Mouse (Mus musculus) cerebellum, postnatal 25 days (tissue): Measurements from ENCODE around the gene Stk4.
"Not testable (repeated sequence)": the region's sequence is repeated elsewhere in the genome, so short reads cannot be mapped to it uniquely, and the experiment has no call there.

Experiments used
- DNase-seq, 2 experiments: peaks; one replicate each; pipeline ENCODE4 v3.0.0; 2021; ENCODE audit warnings: mixed read lengths in 2 of 2

Stk4 gene

DNA sequence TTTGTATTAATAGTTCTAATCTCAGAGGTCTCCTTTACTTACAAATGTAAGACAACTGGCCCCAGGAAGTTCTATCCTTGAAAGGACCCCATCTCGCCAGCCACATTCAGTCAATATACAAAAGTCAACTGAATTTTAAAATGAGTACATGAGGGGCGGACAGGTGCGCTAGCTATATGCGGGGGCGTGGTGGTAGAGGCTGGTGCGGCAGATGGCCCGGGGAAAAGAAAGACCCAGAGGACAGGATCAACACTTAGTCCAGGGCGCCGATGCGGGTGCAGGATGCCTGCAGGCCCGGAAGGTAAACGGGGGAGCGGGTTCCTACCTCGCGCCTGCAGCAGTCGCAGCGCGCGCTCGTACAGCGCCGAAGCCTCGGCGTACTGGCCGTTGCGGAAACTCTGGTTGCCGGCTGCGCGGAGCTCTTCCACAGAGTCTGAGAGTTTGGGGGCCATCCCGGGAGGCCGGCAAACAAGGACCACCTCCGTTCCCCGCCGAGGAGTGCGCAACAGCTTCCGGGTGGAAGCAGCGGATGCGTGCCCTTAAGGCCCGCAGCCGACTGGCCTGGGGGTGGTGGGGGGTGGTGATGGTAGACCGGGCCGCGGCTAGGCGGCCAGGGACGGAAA lies at the start of gene Stk4:
TSS of gene Stk4 (plus strand) at position 181 of the 623 bp plus-strand sequence.
- no peak for DNase-seq

DNA sequence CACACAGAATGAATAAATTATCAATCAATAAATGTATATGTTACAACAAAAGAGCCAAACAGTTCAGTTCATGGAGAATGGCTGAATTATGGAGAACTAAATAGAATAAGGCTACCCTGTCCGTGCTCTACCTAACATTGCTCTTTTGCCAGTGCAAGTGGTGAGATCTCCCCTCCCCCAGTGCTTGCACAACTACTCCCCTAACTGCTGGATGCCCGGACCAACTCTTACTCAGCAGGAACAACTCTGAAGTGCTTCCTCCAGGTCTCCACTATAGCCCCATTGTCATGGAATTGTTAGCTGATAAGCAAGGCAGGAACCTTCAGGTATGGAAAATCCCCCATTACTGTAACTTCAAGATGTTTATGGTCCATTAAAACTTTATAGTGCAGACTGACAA lies 48.0 kb upstream of the Stk4 start:
- DNase-seq = no peak

DNA sequence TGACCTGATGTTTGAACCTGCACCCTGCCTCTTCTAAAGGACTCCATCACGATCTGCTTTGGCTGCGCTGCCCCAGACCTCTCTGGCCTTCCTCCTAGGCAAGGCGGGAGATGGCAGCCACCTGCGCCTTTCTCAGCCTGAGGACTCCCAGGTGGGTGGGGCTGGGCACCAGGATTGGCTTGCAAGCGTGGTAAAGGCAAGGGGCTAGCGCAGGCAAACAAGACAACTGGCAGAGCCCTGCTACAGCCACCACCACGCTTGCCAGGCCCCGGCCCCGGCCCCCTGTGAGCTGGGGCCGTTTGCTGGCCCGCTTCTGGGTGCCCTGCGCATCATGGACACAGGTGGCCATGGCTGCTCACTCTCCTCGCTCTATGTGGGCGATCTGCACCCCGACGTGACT lies 45.0 kb upstream of the Stk4 start, which contains the start of gene Pabpc1l:
TSS of gene Pabpc1l (plus strand) at position 301 of the 400 bp plus-strand sequence.
- no peak for DNase-seq

DNA sequence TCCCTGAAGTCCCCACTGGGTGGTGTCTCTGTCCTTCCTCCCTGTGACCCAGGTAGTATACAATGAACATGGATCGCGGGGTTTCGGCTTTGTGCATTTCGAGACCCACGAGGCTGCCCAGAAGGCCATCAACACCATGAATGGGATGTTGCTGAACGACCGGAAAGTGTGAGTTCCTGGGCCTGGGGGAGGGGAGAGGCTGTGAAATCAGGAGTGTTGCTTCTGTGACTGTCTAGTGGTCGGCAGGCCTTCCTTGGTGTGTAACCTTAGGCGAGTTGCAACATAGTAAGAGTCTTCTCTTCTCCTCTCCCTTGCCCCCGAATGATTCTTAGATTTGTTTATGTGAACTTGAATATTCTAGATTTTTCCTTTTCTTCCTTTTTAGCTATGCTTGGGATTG lies 39.0 kb upstream of the Stk4 start:
- no peak for DNase-seq

DNA sequence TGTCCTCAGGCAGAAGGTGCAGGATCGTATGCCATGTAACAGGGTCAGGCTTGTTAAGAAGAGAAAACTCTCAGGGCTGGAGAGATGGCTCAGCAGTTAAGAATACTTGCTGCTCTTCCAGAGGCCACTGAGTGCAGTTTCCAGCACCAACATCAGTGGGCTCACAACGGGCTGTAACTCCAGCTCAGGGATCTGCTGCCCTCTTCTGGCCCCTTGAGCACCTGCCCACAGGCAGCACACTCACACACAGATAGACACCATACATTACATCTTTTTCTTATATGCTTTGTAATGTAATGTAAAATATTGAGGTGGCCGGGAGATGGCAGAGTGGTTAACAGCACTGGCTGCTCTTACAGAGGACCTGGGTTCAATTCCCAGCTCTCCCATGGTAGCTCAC lies 37.1 kb upstream of the Stk4 start:
- no peak for DNase-seq

DNA sequence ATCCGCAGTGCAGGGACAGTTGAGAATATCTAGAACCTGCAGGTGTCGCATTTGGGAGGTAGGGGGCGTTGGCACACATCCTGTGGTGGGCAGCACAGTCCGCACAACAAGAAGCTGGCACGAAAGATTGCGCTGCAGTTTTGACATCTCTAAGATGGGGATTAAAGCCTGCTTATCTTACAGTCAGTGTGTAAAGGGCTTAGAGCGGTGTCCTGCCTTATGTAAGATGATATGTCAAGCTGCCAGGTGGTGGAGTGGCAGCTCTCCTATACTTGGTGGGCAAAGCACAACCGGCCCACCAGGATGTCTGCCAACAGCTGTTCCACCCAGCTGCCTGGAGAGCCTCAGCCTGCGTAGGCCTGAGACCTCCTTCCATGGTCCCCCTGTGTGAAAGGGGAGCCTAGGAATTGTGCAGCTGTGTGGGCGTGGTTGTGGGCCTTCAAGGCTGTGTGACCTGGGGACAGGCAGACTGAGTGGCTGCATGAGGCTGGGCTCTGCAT lies 33.6 kb upstream of the Stk4 start:
- no peak for DNase-seq

DNA sequence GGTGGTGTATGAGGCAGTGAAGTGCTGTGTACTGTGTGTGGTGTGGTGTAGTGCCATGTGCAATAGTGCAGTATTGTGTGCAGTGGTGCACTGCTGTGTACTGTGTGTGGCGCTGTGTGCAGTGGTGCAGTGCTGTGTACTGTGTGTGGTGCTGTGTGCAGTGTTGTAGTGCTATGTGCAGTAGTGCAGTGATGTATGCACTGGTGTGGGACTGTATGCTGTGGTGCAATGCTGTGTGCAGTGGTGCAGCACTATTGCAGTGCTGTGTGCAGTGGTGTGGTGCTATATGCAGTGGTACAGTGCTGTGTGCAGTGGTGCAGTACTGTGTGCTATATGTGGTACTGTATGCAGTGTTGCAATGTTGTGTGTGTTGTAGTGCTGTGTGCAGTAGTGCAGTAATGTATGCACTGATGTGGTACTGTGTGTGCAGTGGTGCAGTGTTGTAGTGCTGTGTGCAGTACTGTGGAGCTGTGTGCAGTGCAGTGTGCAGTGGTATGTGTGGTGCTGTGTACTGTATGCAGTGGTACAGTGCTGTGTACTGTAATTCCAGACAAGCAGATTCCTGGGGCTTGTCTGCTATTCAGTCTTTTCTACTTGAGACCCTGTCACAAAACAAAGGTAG lies 31.6 kb upstream of the Stk4 start:
- DNase-seq = no peak

DNA sequence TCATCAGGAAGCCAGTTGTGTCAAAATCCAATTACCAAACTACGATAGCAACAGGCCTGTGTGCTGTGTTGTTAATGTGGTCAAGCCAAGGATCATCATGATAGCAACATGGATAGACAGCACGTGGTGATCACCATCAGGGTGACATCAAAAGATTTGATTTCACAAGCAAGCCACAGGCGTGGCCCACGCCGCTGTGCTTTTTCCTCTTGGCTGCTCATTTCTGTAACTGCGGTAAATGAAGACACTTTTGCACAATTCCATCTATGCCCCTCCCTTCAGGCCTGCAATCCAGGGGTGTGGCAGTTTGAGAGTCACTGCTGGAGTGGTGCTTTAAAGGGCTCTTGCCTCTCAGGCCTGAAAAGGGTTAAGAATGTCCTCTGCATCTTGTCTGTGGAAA lies 29.2 kb upstream of the Stk4 start:
- no peak for DNase-seq

DNA sequence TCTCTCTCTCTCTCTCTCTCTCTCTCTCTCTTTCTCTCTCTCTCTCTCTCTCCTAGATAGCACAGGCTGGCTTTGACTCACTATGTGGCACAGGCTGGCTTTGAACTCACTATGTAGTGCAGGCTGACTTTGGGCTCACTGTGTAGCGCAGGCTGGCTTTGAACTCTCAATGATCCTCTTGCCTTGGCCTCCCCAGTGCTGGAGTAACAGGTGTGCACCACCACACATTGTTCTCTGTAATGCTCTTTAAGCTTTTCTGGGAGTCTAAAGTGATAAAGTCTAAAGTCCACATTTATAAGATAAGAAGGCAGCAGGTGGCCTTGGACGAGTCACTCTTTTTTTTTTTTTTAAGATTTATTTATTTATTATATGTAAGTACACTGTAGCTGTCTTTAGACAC lies 28.6 kb upstream of the Stk4 start:
- DNase-seq = no peak

DNA sequence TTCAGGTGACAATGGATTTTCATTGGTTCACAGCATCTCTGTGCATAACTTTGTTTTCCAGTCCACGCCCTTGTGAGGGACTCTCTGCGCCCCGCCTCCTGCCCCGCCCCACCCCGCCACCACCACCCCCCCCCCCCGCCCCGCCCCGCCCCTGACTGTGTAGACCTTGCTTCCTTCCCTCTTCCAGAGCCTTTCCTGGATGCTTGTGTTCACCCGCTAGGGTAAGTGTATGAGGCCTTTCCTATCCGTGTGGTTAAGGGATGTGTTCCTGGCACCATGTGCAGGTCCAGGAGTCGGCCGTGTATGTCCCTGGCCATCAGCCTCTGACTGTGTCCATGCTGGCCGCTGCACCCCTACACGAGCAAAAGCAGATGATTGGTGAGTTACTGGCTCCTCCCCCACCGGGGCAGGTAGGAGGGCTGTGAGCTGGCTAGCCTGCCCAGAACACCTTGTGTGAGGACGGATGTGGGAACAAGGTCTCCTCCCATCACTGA lies 22.9 kb upstream of the Stk4 start:
- peak; percentile 79 to 81 for DNase-seq

DNA sequence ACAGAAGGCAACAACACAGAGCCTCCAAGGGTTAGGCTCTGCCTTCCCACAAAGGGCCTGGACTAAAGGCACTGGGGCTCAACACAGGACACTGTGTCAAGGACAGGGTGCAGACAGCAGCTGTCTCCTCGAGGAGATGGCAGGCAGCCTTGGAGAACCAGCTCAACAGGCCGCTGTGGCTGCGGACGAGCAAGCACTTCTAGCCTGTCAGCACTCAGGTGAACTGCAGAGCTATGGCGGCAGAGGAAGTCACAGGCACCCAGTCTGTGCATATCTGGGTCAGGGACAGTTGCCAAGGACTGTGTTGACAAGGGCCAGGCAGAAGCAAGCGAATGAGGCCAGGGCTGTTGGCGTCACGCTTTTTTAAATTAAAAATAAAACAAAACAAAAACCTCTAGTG lies 16.4 kb upstream of the Stk4 start:
- peak; percentile 77 to 88 for DNase-seq

DNA sequence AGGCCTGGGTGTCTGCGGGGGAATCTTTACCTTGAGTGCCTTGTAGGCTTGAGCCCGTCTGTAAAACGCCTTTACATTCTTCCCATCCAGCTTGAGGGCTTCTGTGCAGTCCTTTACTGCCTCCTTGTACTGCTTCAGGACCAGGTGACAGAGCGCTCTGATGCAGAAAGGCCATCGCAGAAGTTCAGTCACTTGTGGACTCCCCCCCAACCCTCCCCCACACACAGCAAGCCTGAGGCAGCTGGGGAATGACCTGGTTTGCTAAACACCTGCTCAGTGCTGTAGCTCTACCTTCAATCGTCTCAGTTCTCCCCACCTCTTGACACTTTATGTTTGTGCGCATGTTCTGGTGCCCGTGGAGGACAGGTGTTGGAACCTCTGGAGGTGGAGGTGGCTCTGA lies 15.5 kb upstream of the Stk4 start:
- peak in 1 of 2 experiments; percentile 29 for DNase-seq

DNA sequence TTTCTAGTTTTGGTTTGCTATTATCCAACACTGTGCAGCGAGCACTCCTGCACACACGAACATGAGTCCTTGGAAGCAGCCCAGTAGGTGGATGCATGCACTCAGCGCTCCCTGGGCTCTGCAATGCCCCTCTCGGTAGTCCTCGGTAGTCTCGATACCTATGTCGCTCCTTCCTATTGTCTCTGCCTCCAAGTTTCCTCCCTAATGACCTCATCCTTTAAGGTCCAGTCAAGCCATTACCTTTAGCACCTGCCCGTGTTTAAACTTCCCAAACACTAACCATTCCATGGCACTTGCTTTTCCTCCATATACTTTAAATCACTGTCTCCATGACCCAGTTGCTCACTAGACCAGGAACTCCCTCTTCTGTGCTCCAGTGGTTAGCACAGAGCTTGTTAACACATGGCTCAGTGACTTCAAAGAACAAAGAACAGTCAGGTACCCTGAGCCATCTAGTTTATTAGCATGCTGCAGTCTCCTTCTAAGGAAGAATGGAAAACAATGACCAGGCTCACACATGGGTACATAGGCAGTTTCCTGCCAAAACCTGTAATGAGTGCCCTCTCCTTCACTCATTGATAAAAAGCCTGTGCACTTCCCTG lies 10.4 kb upstream of the Stk4 start:
- no peak for DNase-seq

DNA sequence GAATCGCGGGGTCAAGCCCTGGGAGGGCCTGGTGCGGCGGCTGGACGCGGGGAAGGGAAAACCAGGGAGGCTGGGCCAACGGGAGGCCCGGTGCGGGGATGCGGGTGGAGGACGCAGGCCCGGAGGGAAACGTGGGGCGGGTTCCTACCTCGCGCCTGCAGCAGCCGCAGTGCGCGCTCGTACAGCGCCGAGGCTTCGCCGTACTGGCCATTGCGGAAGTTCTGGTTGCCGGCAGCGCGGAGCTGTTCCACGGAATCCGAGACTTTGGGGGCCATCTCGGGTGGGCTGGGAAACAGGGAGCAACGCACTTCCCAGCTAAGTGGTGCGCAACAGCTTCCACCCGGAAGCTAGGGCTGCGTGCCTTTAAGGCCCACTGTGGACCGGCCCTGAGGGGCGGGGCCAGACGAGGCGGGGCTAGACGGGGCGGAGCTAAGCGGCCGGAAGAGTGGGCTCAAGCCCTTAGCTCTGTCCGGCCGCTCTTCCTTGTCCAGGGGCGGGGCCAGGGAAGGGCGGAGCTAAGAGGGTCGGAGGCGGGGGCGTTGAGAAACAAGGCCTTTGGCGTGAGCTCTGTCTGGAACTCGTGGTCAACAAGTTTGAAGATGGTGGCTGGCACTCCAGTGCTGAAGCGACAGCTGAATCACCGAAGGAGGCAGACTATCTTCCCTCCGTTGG lies 779 bp downstream of the Stk4 start, which contains the start of gene Tomm34:
TSS of gene Tomm34 (minus strand) at position 405 of the 672 bp plus-strand sequence.
- peak; percentile 95 to 98 for DNase-seq

DNA sequence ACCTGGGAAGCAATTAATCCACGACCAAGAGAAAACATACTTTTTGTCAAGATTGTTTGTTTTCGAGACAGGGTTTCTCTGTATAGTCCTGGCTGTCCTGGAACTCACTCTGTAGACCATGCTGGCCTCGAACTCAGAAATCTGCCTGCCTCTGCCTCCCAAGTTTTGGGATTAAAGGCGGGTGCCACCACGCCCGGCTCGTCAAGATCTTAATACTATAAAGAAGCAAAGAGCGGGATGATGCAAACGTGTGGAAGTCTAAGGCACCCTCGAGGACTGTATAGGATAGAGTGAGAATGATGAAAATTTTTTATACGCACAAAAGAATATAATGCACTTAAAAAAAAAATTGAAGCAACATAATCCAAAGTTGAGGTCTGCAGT lies 1.3 kb downstream of the Stk4 start:
- DNase-seq = not testable (repeated sequence)

DNA sequence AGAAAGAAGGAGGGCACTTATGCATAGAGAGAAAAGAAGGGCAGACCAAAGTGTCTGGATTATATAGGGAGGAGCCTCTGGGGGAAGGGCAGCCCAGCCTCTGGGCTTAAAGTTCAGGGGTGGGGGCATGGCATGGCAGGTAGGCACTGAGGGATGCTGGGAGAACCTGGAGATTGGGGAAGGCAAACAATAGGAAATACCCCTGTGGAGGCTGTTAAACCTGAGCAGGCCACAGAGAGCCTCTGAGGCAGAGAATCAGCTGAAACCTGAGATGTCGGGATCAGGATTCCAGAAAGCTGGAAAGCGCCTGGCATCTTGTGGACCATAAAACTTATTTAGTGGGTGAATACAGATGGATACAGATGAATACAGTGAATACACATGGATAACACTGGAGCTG lies 2.0 kb downstream of the Stk4 start:
- DNase-seq = no peak

DNA sequence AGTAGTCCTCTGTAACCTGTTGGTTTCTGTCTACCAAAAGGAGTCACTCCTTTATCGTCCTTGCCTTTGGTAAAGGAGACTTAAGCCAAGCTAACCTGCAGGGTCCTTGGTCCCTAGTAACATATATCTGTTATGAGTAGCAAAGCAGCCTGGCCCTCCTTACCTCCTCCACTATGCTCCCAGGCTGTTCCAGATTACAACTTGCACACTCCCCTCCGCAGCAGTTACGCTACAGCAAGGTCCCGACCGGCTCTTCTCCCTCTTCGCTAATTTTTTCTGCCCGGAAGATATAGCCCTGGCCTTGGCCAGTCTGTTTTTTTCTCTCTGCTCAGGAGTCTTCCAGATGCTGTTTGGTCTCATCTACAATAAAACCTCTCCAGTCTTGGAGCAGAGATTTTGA lies 3.0 kb downstream of the Stk4 start:
- no peak for DNase-seq

DNA sequence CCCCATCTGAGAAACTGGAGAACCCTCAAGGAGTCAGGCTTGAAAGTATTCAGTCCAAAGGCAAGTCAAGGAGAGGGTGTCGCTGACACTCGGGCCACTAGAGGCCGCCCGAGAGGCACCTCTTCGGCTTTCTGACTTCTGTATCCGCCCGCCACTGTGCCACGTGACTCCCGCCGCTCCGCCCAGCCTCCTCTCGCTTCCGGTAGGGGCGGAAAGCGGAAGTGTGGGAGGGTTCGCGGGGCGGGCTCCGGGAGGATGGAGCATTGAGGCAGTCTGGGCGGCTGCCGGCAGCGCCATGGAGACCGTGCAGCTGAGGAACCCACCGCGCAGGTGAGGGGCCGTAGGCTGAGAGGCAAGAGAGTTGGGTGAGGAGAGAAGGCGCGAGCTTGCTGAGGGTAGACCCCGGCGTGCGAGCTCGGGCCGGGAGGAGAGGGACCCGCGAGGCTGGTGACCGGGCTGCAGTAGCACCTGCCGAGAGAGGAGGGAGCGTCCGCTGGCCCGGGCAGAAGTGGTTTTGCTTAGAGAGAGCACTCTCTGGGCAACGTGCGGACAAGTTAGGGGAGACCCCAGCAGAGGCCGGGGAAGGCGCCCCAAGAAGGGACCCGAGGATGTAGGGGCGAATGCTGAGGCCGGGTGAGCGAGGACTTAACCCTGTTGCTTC lies 3.9 kb downstream of the Stk4 start:
- peak; percentile 97 to 98 for DNase-seq

DNA sequence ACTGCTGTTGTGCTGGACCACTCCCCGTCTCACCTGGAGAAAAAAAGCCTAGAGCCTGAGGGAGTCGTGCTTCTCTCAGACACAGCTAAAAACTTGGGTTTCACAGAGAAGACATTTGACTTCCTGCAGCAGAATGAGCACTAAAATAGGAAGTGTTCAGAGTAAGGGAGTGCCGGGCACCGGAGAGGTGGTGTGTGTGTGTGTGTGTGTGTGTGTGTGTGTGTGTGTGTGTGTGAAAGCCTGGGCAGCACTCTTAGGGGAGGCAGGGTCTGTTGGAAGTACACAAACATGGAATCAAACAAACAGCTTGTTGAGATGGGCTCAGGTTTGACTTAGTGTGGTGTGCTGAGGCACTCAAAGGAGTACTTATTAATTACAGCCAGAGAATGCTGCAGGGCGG lies 5.0 kb downstream of the Stk4 start:
- DNase-seq = no peak

DNA sequence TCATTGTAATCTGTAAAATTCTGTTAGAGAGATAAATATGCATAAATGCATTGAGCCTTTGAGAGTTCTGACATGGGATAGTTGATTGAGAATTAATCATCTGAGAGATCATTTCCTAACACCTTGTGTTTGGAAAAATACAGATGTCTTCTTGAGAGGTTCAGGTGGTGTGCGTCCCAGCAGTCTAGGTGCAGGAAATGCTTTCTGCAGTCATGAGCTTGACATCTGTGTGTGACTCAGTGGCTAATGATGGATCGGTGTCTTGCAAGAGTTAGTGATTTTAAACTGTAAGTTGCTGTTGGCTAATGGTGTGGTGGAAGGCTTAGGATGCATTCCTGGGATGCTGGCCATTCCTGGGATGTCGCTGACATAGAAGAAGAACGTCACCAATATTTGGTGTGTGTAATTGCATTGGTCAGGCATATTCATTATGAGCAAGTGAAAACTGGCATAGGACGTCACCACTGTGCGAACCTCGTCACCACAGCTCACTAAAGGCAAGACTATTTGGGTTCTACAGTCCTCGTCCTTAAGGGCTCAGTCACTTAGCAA lies 6.8 kb downstream of the Stk4 start:
- DNase-seq = no peak

DNA sequence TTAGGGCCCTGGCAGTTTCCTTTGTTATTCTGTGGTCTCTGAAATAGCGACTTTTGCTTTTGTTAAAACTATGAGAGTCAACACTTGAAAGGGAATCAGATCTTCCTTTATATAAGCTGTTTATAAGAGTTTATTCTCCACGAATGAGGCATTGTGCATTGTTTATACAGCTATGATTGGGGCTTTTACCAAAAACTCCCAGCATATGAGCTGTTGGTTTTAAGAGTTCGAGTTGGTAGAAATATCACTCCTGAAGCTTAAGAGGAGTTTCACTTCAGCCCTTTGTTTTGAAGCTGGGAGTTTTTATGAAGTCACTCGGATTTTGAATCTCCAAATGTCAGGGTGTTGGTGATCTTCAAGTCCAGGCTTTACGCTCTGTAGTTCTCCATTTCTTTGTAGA lies 7.8 kb downstream of the Stk4 start:
- no peak for DNase-seq

DNA sequence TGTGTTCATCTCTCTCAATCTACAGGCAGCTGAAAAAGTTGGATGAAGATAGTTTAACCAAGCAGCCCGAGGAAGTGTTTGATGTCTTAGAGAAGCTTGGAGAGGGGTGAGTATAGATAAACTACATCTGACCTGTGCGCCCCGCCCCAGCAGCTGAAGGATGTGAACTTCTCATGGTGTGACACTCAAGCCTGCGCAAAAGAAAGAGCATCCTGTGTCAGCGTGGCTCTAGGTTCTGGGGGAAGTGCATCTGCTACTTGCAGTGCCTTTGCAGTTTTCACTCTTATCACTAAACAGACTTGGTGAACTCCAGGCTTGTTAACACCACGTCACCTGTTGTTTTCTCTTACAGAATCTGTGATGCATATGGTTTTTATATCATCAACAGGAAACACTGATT lies 9.4 kb downstream of the Stk4 start:
- no peak for DNase-seq

DNA sequence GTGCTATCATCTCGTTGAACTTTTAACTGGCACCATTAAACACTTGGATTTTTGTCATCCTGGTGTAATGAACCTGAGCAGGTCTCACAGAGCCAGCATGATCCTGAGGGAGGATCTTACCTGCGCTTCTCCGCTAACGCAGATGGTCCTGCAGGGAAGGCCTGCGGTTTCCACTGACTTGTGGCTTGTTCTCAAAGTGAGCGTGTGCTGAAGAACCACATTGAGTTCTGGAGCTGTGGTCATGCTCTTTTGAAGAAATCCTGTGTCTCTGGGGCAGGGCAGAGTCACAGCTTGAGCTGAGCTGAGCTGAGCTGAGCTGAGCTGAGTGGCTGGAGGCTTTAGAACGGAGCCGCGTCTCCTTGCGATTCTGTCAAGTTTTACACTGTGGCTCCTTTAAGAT lies 11.5 kb downstream of the Stk4 start:
- DNase-seq = no peak
